Comparison of ENCODE assay signal across 22 mouse cellular contexts in genomic region chr4:153905511-153905910, GRCm38 (mm10). TPM values are rescaled to one million over a fixed set of nuclear protein-coding genes. Genes with fewer than 3 reads are reported as not detected.
DNase-seq lines count a peak whose midpoint lies in the region; ATAC-seq and TF ChIP-seq lines count a peak whose summit lies in the region.
"Had no signal": no experiment of that assay in that cellular context is flagged by ENCODE, and none has a peak within 500 bp of the region (broad histone marks: within the 10 kb centered on the region; RNA-seq: fewer than 3 reads in every experiment).

No protein-coding gene starts in this region.

- H3K27me3 ChIP-seq in intestine, embryonic 14.5 days (replicated peaks; ENCODE audit: control insufficient read depth, insufficient read depth, low read length) = no peaks in the 10 kb centered on the region
- H3K27me3 ChIP-seq in intestine, postnatal 0 days (replicated peaks; ENCODE audit: control insufficient read depth, insufficient read depth, low read length) = no peaks in the 10 kb centered on the region
- H3K27me3 ChIP-seq in limb, embryonic 11.5 days (ENCODE audit: control insufficient read depth, insufficient read depth, low read length) = no peaks in the 10 kb centered on the region
- H3K27me3 ChIP-seq: embryonic facial prominence, embryonic 15.5 days; hindbrain, embryonic 15.5 days; megakaryocyte, embryonic 14.5 days; stomach, embryonic 15.5 days had no signal

- H3K27ac ChIP-seq in intestine, embryonic 14.5 days (ENCODE audit: low read depth) = no peak overlapping the region
- H3K27ac ChIP-seq in intestine, postnatal 0 days (ENCODE audit: low read depth, low read length) = no peak overlapping the region
- H3K27ac ChIP-seq in limb, embryonic 11.5 days (replicated peaks; ENCODE audit: low read depth, low read length) = no peak overlapping the region
- H3K27ac ChIP-seq: embryonic facial prominence, embryonic 15.5 days; gastrocnemius, adult 2 months; hindbrain, embryonic 15.5 days; kidney, postnatal 0 days; stomach, embryonic 15.5 days had no signal

- H3K9me3 ChIP-seq in intestine, embryonic 14.5 days (ENCODE audit: control insufficient read depth, low read length) = no peaks in the 10 kb centered on the region
- no peaks in the 10 kb centered on the region for H3K9me3 ChIP-seq in intestine, postnatal 0 days (ENCODE audit: control insufficient read depth)
- no peaks in the 10 kb centered on the region for H3K9me3 ChIP-seq in limb, embryonic 11.5 days (ENCODE audit: control insufficient read depth, low read length)
- H3K9me3 ChIP-seq: embryonic facial prominence, embryonic 15.5 days; hindbrain, embryonic 15.5 days; stomach, embryonic 15.5 days had no signal

- peak; percentile 58 for DNase-seq in intestine, embryonic 14.5 days (ENCODE audit: low spot score)
- peak; percentile 10 for DNase-seq in NIH3T3 (ENCODE audit: low read depth)
- peak; percentile 19 for DNase-seq in ZHBTc4 (ENCODE audit: low read depth, low spot score)
- DNase-seq in limb, embryonic 11.5 days (ENCODE audit: low spot score) = peak; percentile 64
- DNase-seq in spleen, adult 18-20 months = no peak
- DNase-seq in layer of hippocampus, adult 18-20 months (ENCODE audit: low spot score in 2 of 2) = no peak
- DNase-seq: adrenal gland, postnatal 25 days; cerebellum, adult 8-10 months; gastrocnemius, adult 2 months; liver, postnatal 0 days; right cerebral cortex, postnatal 14 days; thymus, adult 2 months had no signal

- no peak overlapping the region for H3K9ac ChIP-seq in intestine, embryonic 14.5 days (ENCODE audit: low read length)
- no peak overlapping the region for H3K9ac ChIP-seq in intestine, postnatal 0 days (ENCODE audit: low read depth, low read length)
- H3K9ac ChIP-seq in limb, embryonic 11.5 days (ENCODE audit: low read length) = no peak overlapping the region
- H3K9ac ChIP-seq: embryonic facial prominence, embryonic 15.5 days; hindbrain, embryonic 15.5 days; liver, postnatal 0 days; stomach, embryonic 15.5 days had no signal

- H3K4me3 ChIP-seq in intestine, embryonic 14.5 days (ENCODE audit: low read depth, low read length) = no peak overlapping the region
- no peak overlapping the region for H3K4me3 ChIP-seq in intestine, postnatal 0 days (ENCODE audit: low read depth, low read length)
- H3K4me3 ChIP-seq in limb, embryonic 11.5 days (ENCODE audit: low read depth, low read length) = no peak overlapping the region
- H3K4me3 ChIP-seq: embryonic facial prominence, embryonic 15.5 days; gastrocnemius, adult 2 months; hindbrain, embryonic 15.5 days; megakaryocyte, embryonic 14.5 days; stomach, embryonic 15.5 days had no signal

- WGBS in intestine, embryonic 14.5 days = 38% methylated on average over 7 of the region's 7 CpGs
- 34% methylated on average over 7 of the region's 7 CpGs for WGBS in intestine, postnatal 0 days
- WGBS in limb, embryonic 11.5 days = 39% methylated on average over 7 of the region's 7 CpGs

- TF ChIP-seq CTCF in intestine, postnatal 0 days (IDR thresholded peaks at IDR 0.05; ENCODE audit: low read depth) = no peak

- no peaks in the 10 kb centered on the region for H3K4me1 ChIP-seq in intestine, embryonic 14.5 days (replicated peaks; ENCODE audit: control insufficient read depth, insufficient read depth, low read length)
- no peaks in the 10 kb centered on the region for H3K4me1 ChIP-seq in intestine, postnatal 0 days (replicated peaks; ENCODE audit: control insufficient read depth, insufficient read depth, low read length)
- H3K4me1 ChIP-seq in limb, embryonic 11.5 days (ENCODE audit: control insufficient read depth, insufficient read depth, low read length) = no peaks in the 10 kb centered on the region
- H3K4me1 ChIP-seq: embryonic facial prominence, embryonic 15.5 days; stomach, embryonic 15.5 days had no signal

- no peaks in the 10 kb centered on the region for H3K36me3 ChIP-seq in intestine, embryonic 14.5 days (ENCODE audit: control insufficient read depth, insufficient read depth, low read length)
- H3K36me3 ChIP-seq in intestine, postnatal 0 days (ENCODE audit: control insufficient read depth, insufficient read depth) = no peaks in the 10 kb centered on the region
- H3K36me3 ChIP-seq in limb, embryonic 11.5 days (ENCODE audit: control insufficient read depth, insufficient read depth, low read length) = no peaks in the 10 kb centered on the region
- H3K36me3 ChIP-seq: embryonic facial prominence, embryonic 15.5 days; hindbrain, embryonic 15.5 days; stomach, embryonic 15.5 days had no signal

- H3K4me2 ChIP-seq in intestine, embryonic 14.5 days (ENCODE audit: low read length) = no peak overlapping the region
- no peak overlapping the region for H3K4me2 ChIP-seq in intestine, postnatal 0 days (replicated peaks; ENCODE audit: low read depth)
- no peak overlapping the region for H3K4me2 ChIP-seq in limb, embryonic 11.5 days (ENCODE audit: low read depth, severe bottlenecking)
- H3K4me2 ChIP-seq: embryonic facial prominence, embryonic 15.5 days; heart, embryonic 11.5 days; hindbrain, embryonic 15.5 days; stomach, embryonic 15.5 days had no signal

- no peak for ATAC-seq in intestine, embryonic 14.5 days (replicated peaks; ENCODE audit: low FRiP score, low TSS enrichment, low read depth)
- ATAC-seq in intestine, postnatal 0 days = no peak
- ATAC-seq in limb, embryonic 11.5 days (ENCODE audit: insufficient number of reproducible peaks, low FRiP score, low TSS enrichment, low read depth) = no peak
- ATAC-seq: activated CD4-positive, CD25-positive, alpha-beta regulatory T cell, adult 4 months; forebrain, embryonic 16.5 days; intestine, embryonic 16.5 days; liver, postnatal 0 days had no signal

RNA-seq across cellular contexts. Expression of gene A430005L14Rik, which starts 51.5 kb away (rescaled TPM):
- 74.0 and 76.1 TPM in 2 replicates for polyA plus RNA-seq in intestine, embryonic 14.5 days (2014; fragmentation: Nextera tagmentation; extraction: Ambion mirVana)
- 60.8 and 62.6 TPM in 2 replicates for polyA plus RNA-seq in intestine, postnatal 0 days (2015; fragmentation: Nextera tagmentation; extraction: Ambion mirVana)
- 122 and 124 TPM in 2 replicates for polyA plus RNA-seq in limb, embryonic 11.5 days (2014; fragmentation: Nextera tagmentation; extraction: Ambion mirVana)
- total RNA-seq in layer of hippocampus, adult 18-20 months (2021) = 10 to 100 TPM; 24.6 to 25.5 TPM

Comparison
In these comparisons a context has a peak if more than half of its experiments do, and no peak if none do; other contexts are left out.
1. DNase-seq: peak in intestine, embryonic 14.5 days (single experiment), NIH3T3 (single experiment), ZHBTc4 (single experiment) and limb, embryonic 11.5 days (single experiment); none in spleen, adult 18-20 months (0 of 2) and layer of hippocampus, adult 18-20 months (0 of 2).